Mouse (Mus musculus) E14TG2a.4 (cell line): ENCODE data around the gene Hdc.

Source experiments
- CTCF ChIP-seq: conservative IDR thresholded peaks from 2 replicates; pipeline ENCODE4 v1.5.1; 2014; ENCODE audit warnings: low read length
- NANOG ChIP-seq: IDR thresholded peaks from 2 replicates; pipeline ENCODE4 v1.6.1; 2014; ENCODE audit warnings: borderline replicate concordance, low read length, mixed read lengths
- POU5F1 ChIP-seq: IDR thresholded peaks from 2 replicates; pipeline ENCODE4 v1.6.1; 2014; ENCODE audit warnings: low read length, borderline replicate concordance

- TF ChIP-seq CTCF (no peak), NANOG (no peak), POU5F1 (no peak)
Measured at GRCm38 (mm10) chr2:126615355-126615754, 3.7 kb downstream of the Hdc start.
